Mouse (Mus musculus) layer of hippocampus, postnatal 36 days (tissue): ENCODE measurements around the gene Flrt1. TPM values are rescaled to one million over a fixed set of nuclear protein-coding genes. Genes with fewer than 3 reads are reported as not detected.
"Not testable (repeated sequence)": the region's sequence is repeated elsewhere in the genome, so short reads cannot be mapped to it uniquely, and the experiment has no call there.

Experiments
- DNase-seq, 2 experiments: peaks; one replicate each; pipeline ENCODE4 v3.0.0; 2022
- total RNA-seq, 2 experiments: library from RNA; stranded (reverse); gene quantifications; 2 replicates each; pipeline ENCODE4 v1.2.3; 2021

Gene Flrt1
- total RNA-seq, 2 experiments from 2014 or later, result 18.4 to 18.6 TPM

GRCm38 (mm10) chr19:7102039-7102438, 3.5 kb downstream of the Flrt1 start:
- no peak for DNase-seq

GRCm38 (mm10) chr19:7099620-7100155, 5.8 kb downstream of the Flrt1 start:
- DNase-seq, result no peak

- DNase-seq, result no peak
Observed at GRCm38 (mm10) chr19:7092756-7093155, 12.8 kb downstream of the Flrt1 start.

- no peak for DNase-seq
Observed at GRCm38 (mm10) chr19:7091448-7092050, 14.0 kb downstream of the Flrt1 start.

GRCm38 (mm10) chr19:7090369-7091064, 15.0 kb downstream of the Flrt1 start:
- no peak for DNase-seq

DNA sequence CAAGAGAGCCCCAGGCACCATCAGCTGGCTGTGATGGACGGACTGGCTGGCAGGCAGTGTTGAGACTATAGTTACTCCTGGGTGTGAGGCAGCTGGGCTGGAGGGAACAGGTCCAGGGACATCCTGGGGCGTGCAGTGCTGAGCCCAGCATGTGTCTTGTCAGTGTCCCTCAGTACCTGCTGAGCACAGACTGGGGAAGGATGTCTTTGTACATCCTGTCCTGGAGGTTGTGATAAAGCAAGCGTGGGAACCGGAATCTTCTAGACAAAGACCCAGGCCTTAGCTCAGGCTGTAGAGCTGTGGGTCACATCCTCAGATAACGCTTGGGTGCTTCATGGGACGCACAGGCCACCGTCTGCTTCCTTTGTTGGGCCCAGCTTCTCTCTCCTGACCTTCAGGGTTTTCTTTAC, 15.7 kb downstream of the Flrt1 start:
- no peak for DNase-seq

- DNase-seq, result no peak
Observed at GRCm38 (mm10) chr19:7089050-7089449, 16.5 kb downstream of the Flrt1 start.

DNA sequence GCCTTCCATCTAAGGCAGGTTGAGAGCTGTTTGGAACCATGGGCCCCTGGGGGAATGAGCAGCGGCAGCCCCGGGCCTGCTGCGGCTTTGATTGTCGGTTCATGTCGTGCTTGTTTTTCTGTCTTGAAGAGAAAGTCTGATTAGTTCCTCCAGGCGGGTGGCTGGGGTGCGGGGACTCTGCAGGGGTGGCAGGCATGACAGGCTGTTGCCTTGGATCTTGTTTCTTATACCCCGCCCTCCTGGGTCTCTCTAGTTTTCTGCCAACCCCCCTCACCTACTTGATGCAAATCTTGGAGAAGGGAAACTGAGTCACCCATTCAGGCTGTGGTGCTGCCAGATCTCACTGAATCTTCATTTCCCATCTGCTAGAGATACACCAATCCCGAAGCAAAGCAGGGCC, 17.0 kb downstream of the Flrt1 start:
- DNase-seq, result no peak

DNA sequence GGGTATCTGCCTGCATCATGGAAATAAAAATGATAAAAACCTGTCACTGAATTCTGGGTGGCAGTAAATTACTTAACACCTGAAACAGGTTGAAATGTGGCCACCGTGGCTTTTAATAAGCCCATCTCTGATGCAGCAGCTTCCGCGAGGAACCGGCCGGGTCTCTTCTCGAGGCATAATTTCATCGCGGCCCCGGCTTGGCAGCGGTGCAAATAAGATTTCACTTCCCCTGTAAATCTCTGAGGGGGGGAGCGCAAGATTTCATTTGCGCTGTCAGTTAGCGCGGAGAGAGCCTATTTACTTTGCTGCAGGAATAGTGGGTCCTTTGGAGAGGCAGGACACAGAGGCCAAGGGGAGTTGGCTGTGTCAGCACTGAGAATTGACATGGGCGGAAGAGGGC, 20.8 kb downstream of the Flrt1 start:
- DNase-seq, result no peak

DNA sequence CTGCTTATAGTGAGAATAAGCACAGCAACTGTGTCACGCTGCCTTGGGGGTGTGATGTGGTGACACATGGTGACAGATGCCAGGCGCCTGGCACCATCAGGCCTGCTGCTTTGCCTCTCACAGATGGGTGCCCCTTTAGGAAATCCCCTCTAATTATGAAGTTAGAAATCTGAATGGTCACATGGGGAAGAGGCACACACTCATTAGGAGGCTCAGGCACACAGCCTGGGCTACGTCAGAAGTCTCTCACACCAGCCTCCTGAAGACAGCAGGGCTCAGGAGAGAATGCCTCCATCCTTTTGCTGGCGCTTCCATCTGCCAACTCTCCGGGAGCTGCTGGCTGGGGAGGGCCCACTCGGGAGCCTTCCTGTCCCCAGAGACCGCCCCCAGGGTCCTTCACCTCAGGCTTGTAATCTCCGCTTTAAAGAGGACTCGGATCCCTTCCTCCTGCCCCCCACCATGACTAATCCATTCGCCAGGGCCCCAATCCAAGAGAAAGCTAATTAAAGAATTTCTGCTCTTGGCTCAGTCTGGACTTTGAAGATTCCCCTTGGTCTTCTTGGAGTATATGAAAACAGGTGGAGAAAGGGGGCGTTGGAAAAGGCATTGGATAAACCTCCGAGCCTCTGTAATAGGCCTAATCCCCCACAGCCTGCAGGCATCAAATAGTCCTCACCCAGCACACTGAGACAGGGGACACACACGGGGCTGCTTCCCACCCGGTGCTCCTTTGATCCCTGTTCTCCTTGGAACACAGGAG, 22.3 kb downstream of the Flrt1 start:
- no peak for DNase-seq

GRCm38 (mm10) chr19:7081516-7082266, 23.8 kb downstream of the Flrt1 start:
- DNase-seq, result no peak

DNA sequence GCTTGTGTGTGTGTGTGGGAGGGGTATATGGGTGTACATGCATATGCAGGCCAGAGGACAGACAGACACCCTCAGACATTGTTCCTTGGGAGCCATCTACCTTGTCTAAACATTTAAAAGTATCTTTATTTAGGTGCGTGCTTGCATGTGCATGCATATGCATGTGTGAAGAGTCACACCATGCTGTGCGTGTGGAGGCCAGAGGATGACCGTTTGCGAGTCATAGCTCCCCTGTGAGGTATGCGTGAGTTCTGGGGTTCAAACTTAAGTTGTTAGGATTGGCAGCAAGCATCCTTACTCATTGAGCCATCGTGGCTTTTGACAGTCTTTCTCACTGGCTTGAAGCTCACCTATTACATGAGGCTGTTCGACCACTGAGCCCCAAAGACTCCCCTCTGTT, 27.3 kb downstream of the Flrt1 start:
- no peak for DNase-seq

GRCm38 (mm10) chr19:7077666-7078065, 27.9 kb downstream of the Flrt1 start:
- no peak for DNase-seq

DNA sequence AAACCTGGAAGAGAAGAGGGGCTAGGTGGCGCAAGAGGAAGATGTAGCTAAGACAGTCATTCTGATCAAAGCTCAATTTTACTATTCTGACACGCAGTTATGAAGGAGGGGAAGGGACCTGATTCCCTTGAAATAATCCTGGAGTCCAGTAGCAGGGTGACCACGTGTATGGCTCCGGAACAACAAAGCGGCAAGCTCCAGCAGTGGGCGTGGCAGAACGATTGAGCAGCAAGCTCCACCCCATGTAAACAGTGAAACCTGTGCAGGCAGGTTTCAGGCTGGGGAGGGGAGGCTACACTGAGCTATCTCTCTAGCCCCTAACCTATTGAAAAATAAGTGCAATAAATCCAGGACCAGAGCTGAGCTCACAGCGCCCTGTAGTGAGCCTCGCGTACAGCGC, 30.2 kb downstream of the Flrt1 start:
- not testable (repeated sequence) for DNase-seq

DNA sequence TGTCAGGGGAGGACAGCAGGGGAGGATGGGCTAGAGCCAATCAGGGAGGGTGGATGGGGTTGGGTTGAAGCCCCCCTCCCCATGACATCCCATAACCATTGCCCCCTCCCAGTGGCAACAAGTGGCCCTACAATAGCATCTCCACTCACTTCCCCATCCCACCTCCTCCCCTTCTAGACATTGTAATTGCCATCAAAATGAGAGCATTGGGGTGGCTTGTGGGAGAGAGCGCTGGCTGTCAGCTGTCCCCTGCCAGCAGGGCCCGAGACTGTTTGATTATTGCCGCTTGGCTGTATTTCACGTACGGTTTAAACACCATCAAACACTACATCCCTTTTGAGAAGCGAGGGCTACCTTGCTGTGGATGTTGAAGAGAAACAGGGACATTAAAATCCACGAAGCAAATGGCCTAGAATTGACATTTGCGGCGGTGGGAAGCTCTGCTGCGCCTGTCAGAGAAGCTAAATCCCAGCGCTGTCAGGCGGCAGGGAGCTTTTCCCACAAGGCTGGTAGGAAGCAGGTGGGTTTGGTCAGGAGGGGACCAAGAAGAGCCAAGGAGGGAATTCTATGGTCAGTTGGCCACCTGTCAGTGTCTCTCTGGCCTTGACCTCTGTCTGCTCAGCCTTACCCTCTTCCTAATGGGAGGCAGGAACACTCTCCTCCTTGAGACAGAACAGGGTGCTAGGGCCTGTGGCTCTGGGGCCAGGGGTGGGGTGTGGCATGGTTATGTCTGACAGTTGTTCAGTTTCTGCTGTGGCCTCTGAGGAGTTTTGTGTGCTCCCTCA, 31.3 kb downstream of the Flrt1 start:
- no peak for DNase-seq

- DNase-seq, result no peak
Observed at GRCm38 (mm10) chr19:7072221-7072620, 33.3 kb downstream of the Flrt1 start.

GRCm38 (mm10) chr19:7070775-7071174, 34.8 kb downstream of the Flrt1 start:
- no peak for DNase-seq

GRCm38 (mm10) chr19:7069781-7070763, 35.5 kb downstream of the Flrt1 start:
- DNase-seq, result no peak

GRCm38 (mm10) chr19:7068661-7069531, 36.6 kb downstream of the Flrt1 start:
- no peak for DNase-seq
